Mouse (Mus musculus): ENCODE data around the gene Snap25. TPM values are rescaled to one million over a fixed set of nuclear protein-coding genes. Genes with fewer than 3 reads are reported as not detected.

Gene Snap25
- polyA plus RNA-seq, 1 experiment from 2014 or later: not detected

- 0 out of 2 replicates have a peak, but pooled peaks cover 4% of the 10 kb centered on the region for H3K4me1 ChIP-seq (ENCODE audit: insufficient read depth)
- H3K36me3 ChIP-seq (replicated peaks; ENCODE audit: insufficient read depth, low read length): no peaks in the 10 kb centered on the region
- H3K27me3 ChIP-seq (ENCODE audit: insufficient read depth, low read length): no peaks in the 10 kb centered on the region
- H3K4me3 ChIP-seq (ENCODE audit: low read depth, low read length): no peak overlapping the region
- ATAC-seq (no peak), DNase-seq (no peak)
- TF ChIP-seq CTCF (IDR thresholded peaks at IDR 0.05; ENCODE audit: low read depth) (no peak), EP300 (IDR thresholded peaks at IDR 0.05; ENCODE audit: low read depth) (no peak)
- H3K4me2 ChIP-seq (ENCODE audit: low read depth, low read length): no peak overlapping the region
- H3K27ac ChIP-seq (ENCODE audit: low read depth): no peak overlapping the region
- 73% methylated on average over 3 of the region's 3 CpGs for WGBS (ENCODE audit: insufficient replicate concordance)
- H3K9me3 ChIP-seq (ENCODE audit: low read length): no peaks in the 10 kb centered on the region
- no peak overlapping the region for H3K9ac ChIP-seq (replicated peaks)
These were observed 27.1 kb upstream of the Snap25 start for GRCm38 (mm10) chr2:136686195-136686594.

GRCm38 (mm10) chr2:136687316-136687715 is 25.9 kb upstream of the Snap25 start:
- no peak overlapping the region for H3K9ac ChIP-seq (replicated peaks)
- H3K4me1 ChIP-seq (ENCODE audit: insufficient read depth): 0 out of 2 replicates have a peak, but pooled peaks cover 4% of the 10 kb centered on the region
- no peaks in the 10 kb centered on the region for H3K9me3 ChIP-seq (ENCODE audit: low read length)
- no peak overlapping the region for H3K27ac ChIP-seq (ENCODE audit: low read depth)
- H3K4me2 ChIP-seq (ENCODE audit: low read depth, low read length): no peak overlapping the region
- no peak for DNase-seq
- no peaks in the 10 kb centered on the region for H3K36me3 ChIP-seq (replicated peaks; ENCODE audit: insufficient read depth, low read length)
- no peak for ATAC-seq
- 74% methylated on average over 4 of the region's 4 CpGs for WGBS (ENCODE audit: insufficient replicate concordance)
- H3K4me3 ChIP-seq (ENCODE audit: low read depth, low read length): no peak overlapping the region
- TF ChIP-seq EP300 (IDR thresholded peaks at IDR 0.05; ENCODE audit: low read depth) (no peak), CTCF (IDR thresholded peaks at IDR 0.05; ENCODE audit: low read depth) (no peak)
- no peaks in the 10 kb centered on the region for H3K27me3 ChIP-seq (ENCODE audit: insufficient read depth, low read length)

GRCm38 (mm10) chr2:136689476-136689875 is 23.8 kb upstream of the Snap25 start:
- ATAC-seq: no peak
- WGBS (ENCODE audit: insufficient replicate concordance): 51% methylated on average over 4 of the region's 4 CpGs
- Histone ChIP-seq H3K27ac (ENCODE audit: low read depth) (no peak overlapping the region), H3K4me3 (ENCODE audit: low read depth, low read length) (no peak overlapping the region), H3K9me3 (ENCODE audit: low read length) (no peaks in the 10 kb centered on the region), H3K4me2 (ENCODE audit: low read depth, low read length) (no peak overlapping the region), H3K9ac (replicated peaks) (no peak overlapping the region), H3K27me3 (ENCODE audit: insufficient read depth, low read length) (no peaks in the 10 kb centered on the region), H3K4me1 (ENCODE audit: insufficient read depth) (0 out of 2 replicates have a peak, but pooled peaks cover 4% of the 10 kb centered on the region), H3K36me3 (replicated peaks; ENCODE audit: insufficient read depth, low read length) (no peaks in the 10 kb centered on the region)
- TF ChIP-seq CTCF (IDR thresholded peaks at IDR 0.05; ENCODE audit: low read depth) (no peak), EP300 (IDR thresholded peaks at IDR 0.05; ENCODE audit: low read depth) (no peak)
- DNase-seq: no peak

- Histone ChIP-seq H3K27ac (ENCODE audit: low read depth) (no peak overlapping the region), H3K4me3 (ENCODE audit: low read depth, low read length) (no peak overlapping the region), H3K4me2 (ENCODE audit: low read depth, low read length) (no peak overlapping the region), H3K9me3 (ENCODE audit: low read length) (no peaks in the 10 kb centered on the region), H3K9ac (replicated peaks) (no peak overlapping the region), H3K36me3 (replicated peaks; ENCODE audit: insufficient read depth, low read length) (no peaks in the 10 kb centered on the region), H3K4me1 (ENCODE audit: insufficient read depth) (0 out of 2 replicates have a peak, but pooled peaks cover 4% of the 10 kb centered on the region), H3K27me3 (ENCODE audit: insufficient read depth, low read length) (no peaks in the 10 kb centered on the region)
- TF ChIP-seq EP300 (IDR thresholded peaks at IDR 0.05; ENCODE audit: low read depth) (no peak), CTCF (IDR thresholded peaks at IDR 0.05; ENCODE audit: low read depth) (no peak)
- ATAC-seq (no peak), DNase-seq (no peak)
- 84% methylated on average over 1 of the region's 1 CpGs for WGBS (ENCODE audit: insufficient replicate concordance)
These were observed 21.6 kb upstream of the Snap25 start for GRCm38 (mm10) chr2:136691681-136692080.

- Histone ChIP-seq H3K36me3 (replicated peaks; ENCODE audit: insufficient read depth, low read length) (no peaks in the 10 kb centered on the region), H3K9ac (replicated peaks) (no peak overlapping the region), H3K27ac (ENCODE audit: low read depth) (no peak overlapping the region), H3K4me2 (ENCODE audit: low read depth, low read length) (no peak overlapping the region), H3K4me1 (ENCODE audit: insufficient read depth) (no peaks in the 10 kb centered on the region), H3K27me3 (ENCODE audit: insufficient read depth, low read length) (no peaks in the 10 kb centered on the region), H3K9me3 (ENCODE audit: low read length) (no peaks in the 10 kb centered on the region), H3K4me3 (ENCODE audit: low read depth, low read length) (no peak overlapping the region)
- WGBS (ENCODE audit: insufficient replicate concordance): 53% methylated on average over 3 of the region's 3 CpGs
- no peak for TF ChIP-seq EP300 (IDR thresholded peaks at IDR 0.05; ENCODE audit: low read depth)
- TF ChIP-seq CTCF (IDR thresholded peaks at IDR 0.05; ENCODE audit: low read depth): no peak
- ATAC-seq: no peak
- no peak for DNase-seq
These were observed 13.6 kb upstream of the Snap25 start for GRCm38 (mm10) chr2:136699429-136700227.

- H3K4me1 ChIP-seq (ENCODE audit: insufficient read depth): no peaks in the 10 kb centered on the region
- H3K36me3 ChIP-seq (replicated peaks; ENCODE audit: insufficient read depth, low read length): no peaks in the 10 kb centered on the region
- no peak overlapping the region for H3K27ac ChIP-seq (ENCODE audit: low read depth)
- WGBS (ENCODE audit: insufficient replicate concordance): 61% methylated on average over 2 of the region's 2 CpGs
- TF ChIP-seq EP300 (IDR thresholded peaks at IDR 0.05; ENCODE audit: low read depth): no peak
- no peak for TF ChIP-seq CTCF (IDR thresholded peaks at IDR 0.05; ENCODE audit: low read depth)
- DNase-seq (no peak), ATAC-seq (no peak)
- no peak overlapping the region for H3K9ac ChIP-seq (replicated peaks)
- no peak overlapping the region for H3K4me2 ChIP-seq (ENCODE audit: low read depth, low read length)
- H3K9me3 ChIP-seq (ENCODE audit: low read length): no peaks in the 10 kb centered on the region
- no peaks in the 10 kb centered on the region for H3K27me3 ChIP-seq (ENCODE audit: insufficient read depth, low read length)
- H3K4me3 ChIP-seq (ENCODE audit: low read depth, low read length): no peak overlapping the region
These were observed 9.9 kb upstream of the Snap25 start for GRCm38 (mm10) chr2:136703376-136703775.
